ENCODE assay signal across 30 mouse cellular contexts in genomic region chr13:38971047-38971446, GRCm38 (mm10).
"Had no signal": no experiment of that assay in that cellular context is flagged by ENCODE, and none has a peak within 500 bp of the region (broad histone marks: within the 10 kb centered on the region; RNA-seq: fewer than 3 reads in every experiment).

No protein-coding gene starts in this region.

- H3K27ac ChIP-seq: limb, embryonic 10.5 days; limb, embryonic 12.5 days; limb, embryonic 13.5 days; limb, embryonic 15.5 days; liver, embryonic 12.5 days; liver, embryonic 13.5 days; liver, embryonic 14.5 days; liver, embryonic 15.5 days; lung, embryonic 15.5 days; macrophage; midbrain, embryonic 10.5 days; midbrain, embryonic 12.5 days; midbrain, embryonic 13.5 days; midbrain, embryonic 15.5 days; neural tube, embryonic 12.5 days had no signal

- H3K4me2 ChIP-seq: limb, embryonic 12.5 days; limb, embryonic 13.5 days; limb, embryonic 15.5 days; liver, embryonic 11.5 days; liver, embryonic 12.5 days; liver, embryonic 13.5 days; liver, embryonic 15.5 days; lung, embryonic 14.5 days; lung, embryonic 15.5 days; midbrain, embryonic 11.5 days; midbrain, embryonic 12.5 days; midbrain, embryonic 13.5 days; midbrain, embryonic 15.5 days; neural tube, embryonic 12.5 days had no signal

- ATAC-seq: liver, embryonic 12.5 days; lung, postnatal 0 days; midbrain, embryonic 13.5 days; midbrain, embryonic 15.5 days; midbrain, embryonic 16.5 days had no signal

- H3K4me1 ChIP-seq: limb, embryonic 10.5 days; limb, embryonic 12.5 days; limb, embryonic 13.5 days; limb, embryonic 15.5 days; lung, embryonic 15.5 days; midbrain, embryonic 10.5 days; midbrain, embryonic 12.5 days; midbrain, embryonic 13.5 days; midbrain, embryonic 15.5 days; neural tube, embryonic 12.5 days had no signal

- H3K9me3 ChIP-seq: limb, embryonic 10.5 days; limb, embryonic 13.5 days; limb, embryonic 15.5 days; liver, embryonic 12.5 days; liver, embryonic 13.5 days; liver, embryonic 15.5 days; lung, embryonic 15.5 days; megakaryocyte, embryonic 14.5 days; midbrain, embryonic 10.5 days; midbrain, embryonic 12.5 days; midbrain, embryonic 13.5 days; midbrain, embryonic 15.5 days; neural tube, embryonic 12.5 days had no signal

- H3K36me3 ChIP-seq: limb, embryonic 10.5 days; limb, embryonic 12.5 days; limb, embryonic 13.5 days; limb, embryonic 15.5 days; liver, embryonic 12.5 days; liver, embryonic 13.5 days; liver, embryonic 15.5 days; lung, embryonic 15.5 days; midbrain, embryonic 10.5 days; midbrain, embryonic 12.5 days; midbrain, embryonic 13.5 days; midbrain, embryonic 15.5 days; neural tube, embryonic 12.5 days had no signal

- H3K9ac ChIP-seq: limb, embryonic 12.5 days; limb, embryonic 13.5 days; limb, embryonic 15.5 days; liver, embryonic 12.5 days; liver, embryonic 13.5 days; liver, embryonic 14.5 days; liver, embryonic 15.5 days; lung, embryonic 14.5 days; lung, embryonic 15.5 days; midbrain, embryonic 12.5 days; midbrain, embryonic 13.5 days; midbrain, embryonic 15.5 days; neural tube, embryonic 12.5 days had no signal

- DNase-seq: left cerebral cortex, postnatal 4 days; liver, embryonic 13.5 days; lung, adult 18-20 months; lung, adult 2 months; lung, embryonic 14.5 days; lung, postnatal 10 days; lung, postnatal 14 days; lung, postnatal 36 days; lung, postnatal 4 days; midbrain, embryonic 14.5 days had no signal

- H3K27me3 ChIP-seq: limb, embryonic 12.5 days; limb, embryonic 13.5 days; limb, embryonic 15.5 days; liver, embryonic 12.5 days; liver, embryonic 13.5 days; liver, embryonic 15.5 days; lung, embryonic 15.5 days; midbrain, embryonic 12.5 days; midbrain, embryonic 13.5 days; midbrain, embryonic 15.5 days; neural tube, embryonic 12.5 days had no signal

- H3K4me3 ChIP-seq: limb, embryonic 10.5 days; limb, embryonic 12.5 days; limb, embryonic 13.5 days; limb, embryonic 15.5 days; liver, embryonic 12.5 days; liver, embryonic 13.5 days; liver, embryonic 15.5 days; lung, embryonic 15.5 days; megakaryocyte, embryonic 14.5 days; midbrain, embryonic 10.5 days; midbrain, embryonic 12.5 days; midbrain, embryonic 13.5 days; midbrain, embryonic 15.5 days; myocyte; neural tube, embryonic 12.5 days had no signal
